Mouse (Mus musculus): ENCODE data around the gene Lst1. TPM values are rescaled to one million over a fixed set of nuclear protein-coding genes. Genes with fewer than 3 reads are reported as not detected.

Gene Lst1
- polyA plus RNA-seq, 1 experiment, result 49.6 TPM

- WGBS, result 70% methylated on average over 3 of the region's 3 CpGs
- H3K4me3 ChIP-seq (ENCODE audit: control insufficient read depth, insufficient read depth, low read length), result no peak overlapping the region
- no peak for DNase-seq
- no peaks in the 10 kb centered on the region for H3K36me3 ChIP-seq (ENCODE audit: control insufficient read depth, insufficient read depth, low read length)
- TF ChIP-seq CTCF (IDR thresholded peaks at IDR 0.05; ENCODE audit: borderline replicate concordance, control insufficient read depth, extremely low read depth, insufficient read depth, low read length, poor library complexity) (no peak), POLR2A (IDR thresholded peaks at IDR 0.05; ENCODE audit: control insufficient read depth, extremely low read depth, insufficient read depth, low read length, poor library complexity) (no peak)
- peaks cover 24% of the 10 kb centered on the region for H3K4me1 ChIP-seq (replicated peaks; ENCODE audit: control insufficient read depth, insufficient read depth, low read length)
- H3K27ac ChIP-seq (ENCODE audit: control insufficient read depth, insufficient read depth, low read length), result no peak overlapping the region
- no peaks in the 10 kb centered on the region for H3K27me3 ChIP-seq (ENCODE audit: control insufficient read depth, insufficient read depth, low read length)
Observed at GRCm38 (mm10) chr17:35210593-35210992, 22.4 kb upstream of the Lst1 start.

- WGBS, result 18% methylated on average over 12 of the region's 12 CpGs
- Histone ChIP-seq H3K36me3 (ENCODE audit: control insufficient read depth, insufficient read depth, low read length) (no peaks in the 10 kb centered on the region), H3K4me3 (ENCODE audit: control insufficient read depth, insufficient read depth, low read length) (no peak overlapping the region), H3K4me1 (replicated peaks; ENCODE audit: control insufficient read depth, insufficient read depth, low read length) (peaks cover 28% of the 10 kb centered on the region), H3K27ac (ENCODE audit: control insufficient read depth, insufficient read depth, low read length) (no peak overlapping the region), H3K27me3 (ENCODE audit: control insufficient read depth, insufficient read depth, low read length) (no peaks in the 10 kb centered on the region)
- TF ChIP-seq POLR2A (IDR thresholded peaks at IDR 0.05; ENCODE audit: control insufficient read depth, extremely low read depth, insufficient read depth, low read length, poor library complexity), result no peak
- no peak for TF ChIP-seq CTCF (IDR thresholded peaks at IDR 0.05; ENCODE audit: borderline replicate concordance, control insufficient read depth, extremely low read depth, insufficient read depth, low read length, poor library complexity)
- DNase-seq, result no peak
Observed at GRCm38 (mm10) chr17:35209785-35210535, 21.7 kb upstream of the Lst1 start.

- peak overlapping the region; percentile 79 for H3K27ac ChIP-seq (ENCODE audit: control insufficient read depth, insufficient read depth, low read length)
- H3K4me1 ChIP-seq (replicated peaks; ENCODE audit: control insufficient read depth, insufficient read depth, low read length), result peaks cover 58% of the 10 kb centered on the region
- peak; percentile 35 for DNase-seq
- TF ChIP-seq POLR2A (IDR thresholded peaks at IDR 0.05; ENCODE audit: control insufficient read depth, extremely low read depth, insufficient read depth, low read length, poor library complexity), result no peak
- no peak for TF ChIP-seq CTCF (IDR thresholded peaks at IDR 0.05; ENCODE audit: borderline replicate concordance, control insufficient read depth, extremely low read depth, insufficient read depth, low read length, poor library complexity)
- peak overlapping the region; percentile 30 for H3K4me3 ChIP-seq (ENCODE audit: control insufficient read depth, insufficient read depth, low read length)
- H3K36me3 ChIP-seq (ENCODE audit: control insufficient read depth, insufficient read depth, low read length), result no peaks in the 10 kb centered on the region
- H3K27me3 ChIP-seq (ENCODE audit: control insufficient read depth, insufficient read depth, low read length), result no peaks in the 10 kb centered on the region
- 31% methylated on average over 10 of the region's 10 CpGs for WGBS
Observed at GRCm38 (mm10) chr17:35205380-35205769, 17.1 kb upstream of the Lst1 start.

DNA sequence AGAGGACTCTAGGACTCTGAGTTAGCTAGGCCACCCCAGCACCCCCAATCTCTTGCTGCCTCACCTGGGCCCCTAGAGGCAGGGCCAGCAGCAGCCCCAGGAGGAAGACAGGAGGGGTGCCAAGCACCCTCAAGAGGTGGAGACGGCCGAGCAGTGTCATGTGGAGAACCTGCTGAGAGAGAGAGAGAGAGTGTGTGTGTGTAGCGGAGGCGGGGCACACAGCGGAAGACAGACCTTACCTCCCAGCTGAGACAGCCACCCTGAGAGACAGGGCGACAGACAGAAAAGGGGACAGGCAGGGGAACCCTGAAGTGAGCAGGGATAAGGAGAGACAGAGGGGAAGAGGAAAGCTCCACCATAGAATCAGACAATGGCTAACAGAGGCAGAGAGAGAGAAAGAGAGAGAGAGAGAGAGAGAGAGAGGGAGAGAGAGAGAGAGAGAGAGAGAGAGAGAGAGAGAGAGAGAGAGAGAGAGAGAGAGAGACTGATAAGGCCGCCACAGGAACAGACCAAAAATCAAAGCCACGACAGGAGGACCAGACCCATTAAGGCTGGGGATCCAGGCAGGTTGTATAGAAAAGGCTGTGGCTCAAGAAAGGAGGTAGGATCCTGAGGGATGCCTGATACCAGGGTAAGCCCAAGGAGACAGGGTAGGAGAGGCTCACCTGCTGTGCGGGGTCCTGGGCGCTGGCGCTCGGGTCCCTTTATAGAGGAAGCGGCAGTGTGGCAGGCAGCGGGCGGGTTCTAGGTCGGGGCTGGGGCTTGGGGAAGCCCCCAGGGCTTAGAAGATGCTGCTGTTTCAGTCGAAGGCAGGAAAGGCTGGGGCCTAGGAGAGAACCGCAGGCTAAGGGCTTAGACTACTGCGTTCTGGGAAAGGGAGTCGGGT lies 16.5 kb upstream of the Lst1 start, which contains the start of gene Lta:
Gene Lta, minus strand, starts transcription at position 858 of the 886 bp plus-strand sequence.
- TF ChIP-seq POLR2A (IDR thresholded peaks at IDR 0.05; ENCODE audit: control insufficient read depth, extremely low read depth, insufficient read depth, low read length, poor library complexity), result 0 out of 2 replicates have a peak, but pooled peaks have one; percentile 40
- TF ChIP-seq CTCF (IDR thresholded peaks at IDR 0.05; ENCODE audit: borderline replicate concordance, control insufficient read depth, extremely low read depth, insufficient read depth, low read length, poor library complexity), result 0 out of 2 replicates have a peak, but pooled peaks have one; percentile 30
- 23% methylated on average over 20 of the region's 20 CpGs for WGBS
- Histone ChIP-seq H3K4me3 (ENCODE audit: control insufficient read depth, insufficient read depth, low read length) (peak within 1 kb of the TSS; percentile 30), H3K27ac (ENCODE audit: control insufficient read depth, insufficient read depth, low read length) (peak within 1 kb of the TSS; percentile 79), H3K36me3 (ENCODE audit: control insufficient read depth, insufficient read depth, low read length) (no peaks in the 10 kb centered on the region), H3K4me1 (replicated peaks; ENCODE audit: control insufficient read depth, insufficient read depth, low read length) (peaks cover 59% of the 10 kb centered on the region), H3K27me3 (ENCODE audit: control insufficient read depth, insufficient read depth, low read length) (no peaks in the 10 kb centered on the region)
- peak; percentile 78 for DNase-seq

GRCm38 (mm10) chr17:35202442-35202841 lies 14.2 kb upstream of the Lst1 start:
- no peak overlapping the region for H3K27ac ChIP-seq (ENCODE audit: control insufficient read depth, insufficient read depth, low read length)
- no peaks in the 10 kb centered on the region for H3K27me3 ChIP-seq (ENCODE audit: control insufficient read depth, insufficient read depth, low read length)
- DNase-seq, result no peak
- no peaks in the 10 kb centered on the region for H3K36me3 ChIP-seq (ENCODE audit: control insufficient read depth, insufficient read depth, low read length)
- 91% methylated on average over 4 of the region's 4 CpGs for WGBS
- TF ChIP-seq POLR2A (IDR thresholded peaks at IDR 0.05; ENCODE audit: control insufficient read depth, extremely low read depth, insufficient read depth, low read length, poor library complexity), result no peak
- TF ChIP-seq CTCF (IDR thresholded peaks at IDR 0.05; ENCODE audit: borderline replicate concordance, control insufficient read depth, extremely low read depth, insufficient read depth, low read length, poor library complexity), result no peak
- peaks cover 67% of the 10 kb centered on the region for H3K4me1 ChIP-seq (replicated peaks; ENCODE audit: control insufficient read depth, insufficient read depth, low read length)
- H3K4me3 ChIP-seq (ENCODE audit: control insufficient read depth, insufficient read depth, low read length), result no peak overlapping the region

- TF ChIP-seq CTCF (IDR thresholded peaks at IDR 0.05; ENCODE audit: borderline replicate concordance, control insufficient read depth, extremely low read depth, insufficient read depth, low read length, poor library complexity) (0 out of 2 replicates have a peak, but pooled peaks have one; percentile 18), POLR2A (IDR thresholded peaks at IDR 0.05; ENCODE audit: control insufficient read depth, extremely low read depth, insufficient read depth, low read length, poor library complexity) (peak; percentile 81)
- Histone ChIP-seq H3K27ac (ENCODE audit: control insufficient read depth, insufficient read depth, low read length) (peak within 1 kb of the TSS; percentile 72), H3K4me3 (ENCODE audit: control insufficient read depth, insufficient read depth, low read length) (peak within 1 kb of the TSS; percentile 54), H3K36me3 (ENCODE audit: control insufficient read depth, insufficient read depth, low read length) (no peaks in the 10 kb centered on the region), H3K27me3 (ENCODE audit: control insufficient read depth, insufficient read depth, low read length) (no peaks in the 10 kb centered on the region), H3K4me1 (replicated peaks; ENCODE audit: control insufficient read depth, insufficient read depth, low read length) (peaks cover 71% of the 10 kb centered on the region)
- DNase-seq, result peak; percentile 70
- WGBS, result 1% methylated on average over 13 of the region's 13 CpGs
Observed at GRCm38 (mm10) chr17:35201787-35202186, 13.5 kb upstream of the Lst1 start, which contains the start of gene Tnf. Gene Tnf (minus strand): TSS chr17:35202007.
